In the genomic region with DNA sequence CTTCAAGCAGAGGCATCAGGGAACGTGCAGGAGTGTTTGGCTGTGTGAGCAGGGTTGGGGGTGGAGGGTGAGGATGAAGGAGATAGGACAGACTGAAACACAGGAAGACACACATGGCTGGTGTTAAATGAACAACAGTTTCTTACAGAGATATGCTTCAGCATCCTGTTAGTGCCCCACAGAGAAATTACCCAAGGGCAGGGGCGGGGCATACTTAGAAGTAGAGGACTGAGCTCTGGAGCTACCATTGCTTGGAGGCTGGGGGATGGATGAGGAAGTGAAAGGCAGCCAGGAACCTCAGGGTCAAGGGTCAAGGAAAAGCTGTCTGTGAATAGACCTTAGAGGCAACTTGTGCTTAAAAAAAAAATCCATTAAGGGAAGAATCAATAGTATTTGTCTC, we compare ENCODE assay signal across 13 mouse cellular contexts. TPM values are rescaled to one million over a fixed set of nuclear protein-coding genes. Genes with fewer than 3 reads are reported as not detected.
DNase-seq lines count a peak whose midpoint lies in the region; ATAC-seq lines count a peak whose summit lies in the region.
"Had no signal": no experiment of that assay in that cellular context is flagged by ENCODE, and none has a peak within 500 bp of the region (broad histone marks: within the 10 kb centered on the region; RNA-seq: fewer than 3 reads in every experiment).

No protein-coding gene starts in this region.

- ATAC-seq in heart, embryonic 13.5 days (ENCODE audit: extremely low read depth, insufficient number of reproducible peaks, low FRiP score, low TSS enrichment), result no peak
- peak; percentile 60 for ATAC-seq in CD4-positive, CD25-positive, alpha-beta regulatory T cell, adult 4 months
- no peak for ATAC-seq in embryonic facial prominence, embryonic 11.5 days (replicated peaks; ENCODE audit: insufficient number of reproducible peaks, low FRiP score, low TSS enrichment, low read depth)
- peak; percentile 88 for ATAC-seq in megakaryocyte, adult 5-6 weeks (ENCODE audit: poor library complexity, severe bottlenecking)
- ATAC-seq: forebrain, postnatal 0 days had no signal

- peaks cover 92% of the 10 kb centered on the region for H3K36me3 ChIP-seq in heart, embryonic 13.5 days
- H3K36me3 ChIP-seq in embryonic facial prominence, embryonic 11.5 days (replicated peaks; ENCODE audit: control insufficient read depth, insufficient read depth, low read depth, low read length), result peaks cover 12% of the 10 kb centered on the region

- peak overlapping the region; percentile 25; the same call in 1 of the 2 replicates for H3K27ac ChIP-seq in heart, embryonic 13.5 days (replicated peaks)
- H3K27ac ChIP-seq in embryonic facial prominence, embryonic 11.5 days (replicated peaks; ENCODE audit: low read depth, low read length), result no peak overlapping the region
- H3K27ac ChIP-seq: embryonic facial prominence, embryonic 13.5 days; limb, embryonic 15.5 days had no signal

- H3K27me3 ChIP-seq in heart, embryonic 13.5 days (replicated peaks), result no peaks in the 10 kb centered on the region
- no peaks in the 10 kb centered on the region for H3K27me3 ChIP-seq in embryonic facial prominence, embryonic 11.5 days (ENCODE audit: control insufficient read depth, insufficient read depth, low read length)
- H3K27me3 ChIP-seq: embryonic facial prominence, embryonic 13.5 days; limb, embryonic 15.5 days had no signal

- WGBS in heart, embryonic 13.5 days, result 31% methylated on average over 2 of the region's 2 CpGs
- 52% methylated on average over 2 of the region's 2 CpGs for WGBS in embryonic facial prominence, embryonic 11.5 days

- no peak overlapping the region for H3K4me3 ChIP-seq in heart, embryonic 13.5 days
- no peak overlapping the region for H3K4me3 ChIP-seq in embryonic facial prominence, embryonic 11.5 days (ENCODE audit: low read depth, low read length)
- H3K4me3 ChIP-seq: embryonic facial prominence, embryonic 13.5 days; limb, embryonic 15.5 days had no signal

- no peak for DNase-seq in heart, adult 8-10 months (ENCODE audit: low spot score)
- DNase-seq in embryonic facial prominence, embryonic 11.5 days (ENCODE audit: low spot score), result peak; percentile 12
- no peak for DNase-seq in T-cell, adult 2 months (ENCODE audit: low spot score)
- DNase-seq in adrenal gland, postnatal 4 days (ENCODE audit: low spot score in 2 of 2), result no peak
- DNase-seq in thymus, adult 18-20 months, result no peak
- DNase-seq: forebrain, postnatal 0 days; kidney, adult 18-20 months; retina, postnatal 1 day had no signal

- no peak overlapping the region for H3K4me2 ChIP-seq in heart, embryonic 13.5 days
- H3K4me2 ChIP-seq in embryonic facial prominence, embryonic 11.5 days (ENCODE audit: low read depth, low read length), result no peak overlapping the region
- H3K4me2 ChIP-seq: embryonic facial prominence, embryonic 13.5 days; limb, embryonic 15.5 days had no signal

- peaks cover 73% of the 10 kb centered on the region for H3K4me1 ChIP-seq in heart, embryonic 13.5 days
- no peaks in the 10 kb centered on the region for H3K4me1 ChIP-seq in embryonic facial prominence, embryonic 11.5 days (ENCODE audit: control insufficient read depth, insufficient read depth, low read length)
- H3K4me1 ChIP-seq: embryonic facial prominence, embryonic 13.5 days had no signal

- H3K9me3 ChIP-seq in heart, embryonic 13.5 days, result no peaks in the 10 kb centered on the region
- H3K9me3 ChIP-seq in embryonic facial prominence, embryonic 11.5 days (replicated peaks; ENCODE audit: control insufficient read depth, low read length), result no peaks in the 10 kb centered on the region
- H3K9me3 ChIP-seq: embryonic facial prominence, embryonic 13.5 days; limb, embryonic 15.5 days had no signal

- H3K9ac ChIP-seq in heart, embryonic 13.5 days, result no peak overlapping the region
- H3K9ac ChIP-seq in embryonic facial prominence, embryonic 11.5 days (replicated peaks; ENCODE audit: low read length), result no peak overlapping the region
- H3K9ac ChIP-seq: embryonic facial prominence, embryonic 13.5 days; forebrain, postnatal 0 days; limb, embryonic 15.5 days had no signal

RNA-seq across cellular contexts. Expression of a gene that starts 33.2 kb away (rescaled TPM):
- 37.8 and 39.9 TPM in 2 replicates for polyA plus RNA-seq in heart, embryonic 13.5 days (2015; fragmentation: Nextera tagmentation; extraction: Ambion mirVana)
- total RNA-seq in heart, adult 8-10 months (2022), result 100 to 1,000 TPM; 159 to 211 (median 191) TPM
- 10 to 100 TPM; 11.9 to 15.0 TPM for polyA plus RNA-seq in CD4-positive, CD25-positive, alpha-beta regulatory T cell, adult 4 months (2017; shearing (Covaris generic))
- polyA plus RNA-seq in embryonic facial prominence, embryonic 11.5 days (2014; fragmentation: Nextera tagmentation; extraction: Ambion mirVana), result 45.1 and 50.1 TPM in 2 replicates
- total RNA-seq in megakaryocyte, adult 5-6 weeks (2015), result 25.6 and 26.3 TPM in 2 replicates
- 30.2 and 37.3 TPM in 2 replicates for total RNA-seq in megakaryocyte, adult 5-6 weeks (2017)
- 100 to 1,000 TPM; 118 to 124 TPM for total RNA-seq in adrenal gland, postnatal 4 days (2021)

Comparison
In these comparisons a context has a peak if more than half of its experiments do, and no peak if none do; other contexts are left out.
1. ATAC-seq: peak in CD4-positive, CD25-positive, alpha-beta regulatory T cell, adult 4 months (single experiment) and megakaryocyte, adult 5-6 weeks (single experiment); none in heart, embryonic 13.5 days (single experiment) and embryonic facial prominence, embryonic 11.5 days (single experiment).